Mouse (Mus musculus): ENCODE data around the gene Kcne2. TPM values are rescaled to one million over a fixed set of nuclear protein-coding genes. Genes with fewer than 3 reads are reported as not detected.

Gene Kcne2
- total RNA-seq, 2 experiments from 2014 or later: 1.3 TPM; not detected in 1

DNA sequence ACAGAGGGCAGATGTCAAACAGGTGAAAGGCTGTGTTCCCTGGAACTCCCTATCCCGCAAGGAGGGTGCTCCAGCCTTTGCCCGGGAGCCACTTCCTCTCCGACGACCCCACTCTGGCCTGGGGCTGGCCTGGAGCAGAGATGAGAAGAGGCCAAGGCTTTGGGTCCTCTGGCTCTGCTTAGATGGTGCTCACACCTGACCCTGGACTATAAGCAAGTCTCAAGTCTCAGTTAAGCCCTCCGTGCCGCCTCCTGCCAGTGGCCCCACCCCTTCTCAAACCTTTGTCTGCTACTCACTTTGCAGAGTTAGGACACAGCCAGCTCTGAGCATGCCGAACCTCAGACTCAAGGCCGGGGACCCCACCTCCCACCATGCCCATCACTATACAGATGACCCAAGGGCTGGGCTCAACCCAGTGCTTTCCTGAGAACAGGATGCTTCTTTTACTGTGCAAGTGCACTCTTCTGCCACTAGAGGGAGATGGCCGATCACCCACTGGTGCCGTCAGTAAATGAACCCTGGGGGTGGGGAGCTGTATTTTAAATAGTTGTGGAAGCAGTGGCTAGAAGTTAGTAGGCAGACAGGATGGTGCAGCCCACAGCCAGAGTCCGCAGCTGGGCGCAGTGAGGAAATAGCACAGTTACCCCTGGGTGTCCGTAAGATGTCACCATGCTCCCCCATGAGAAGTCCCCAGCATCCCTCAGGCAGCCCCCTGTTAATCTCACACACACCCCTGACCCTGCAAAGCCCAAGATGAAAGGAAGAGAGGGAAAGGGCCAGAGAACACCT is 22.0 kb downstream of the Kcne2 start:
- peak; percentile 35 to 38 for DNase-seq

GRCm38 (mm10) chr16:92316049-92316738 is 24.0 kb downstream of the Kcne2 start:
- DNase-seq: no peak

DNA sequence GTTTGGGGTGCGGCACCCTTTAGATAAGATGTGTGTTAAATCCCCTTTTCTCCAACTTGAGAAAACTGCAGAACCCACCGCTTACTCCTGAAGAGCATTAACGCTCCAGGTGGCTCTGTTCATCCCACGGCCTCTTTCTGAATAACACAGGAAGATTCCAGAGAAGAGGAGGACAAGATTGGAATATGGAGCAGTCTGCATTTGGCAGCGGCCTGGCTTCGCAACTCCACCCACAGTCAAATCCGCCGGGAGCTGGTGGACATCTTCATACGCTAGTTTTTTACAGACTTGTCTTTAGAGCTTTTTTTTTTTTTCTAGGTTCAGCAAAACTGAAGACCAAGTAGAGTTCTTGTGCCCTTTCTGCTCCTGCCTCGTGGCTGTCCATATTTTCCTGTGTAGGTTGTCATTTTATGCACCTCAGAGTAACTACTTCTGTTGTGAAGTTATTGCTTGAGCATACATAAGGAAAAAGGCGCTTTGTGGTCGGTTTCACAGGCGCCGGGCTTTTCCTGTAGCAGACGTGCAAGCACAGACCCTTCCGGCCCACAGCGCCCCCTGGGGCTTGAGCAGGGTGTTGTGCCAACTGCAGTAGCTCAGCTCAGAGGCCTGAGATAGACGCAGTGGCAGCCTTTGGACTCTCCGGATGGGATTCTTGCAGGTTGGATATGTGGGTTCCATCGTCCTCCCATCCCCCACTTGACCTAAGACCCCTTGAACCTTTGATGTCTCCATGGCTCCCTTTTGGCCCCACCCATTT is 27.3 kb downstream of the Kcne2 start:
- no peak for DNase-seq

- no peak for DNase-seq
Observed at GRCm38 (mm10) chr16:92320361-92320760, 28.2 kb downstream of the Kcne2 start.

DNA sequence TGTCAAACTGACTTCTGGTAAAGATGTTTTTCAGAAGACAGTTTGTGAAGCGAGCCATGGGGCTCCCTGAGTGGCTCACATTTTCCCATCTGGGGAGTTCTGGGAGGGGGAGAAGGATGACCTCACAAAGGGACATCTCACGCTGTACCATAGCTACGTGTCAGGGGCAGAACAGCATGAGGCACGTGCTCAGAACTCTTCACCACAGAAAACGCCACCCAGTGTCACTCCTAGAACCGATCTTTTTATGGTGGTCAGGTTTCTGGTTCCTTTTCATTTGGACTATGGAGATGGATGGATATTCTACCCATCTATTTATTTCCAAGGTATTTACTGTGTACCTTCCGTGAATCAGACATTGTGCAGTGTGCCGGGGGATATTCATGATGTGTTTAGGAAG is 29.2 kb downstream of the Kcne2 start, which contains the start of gene Fam243:
Gene Fam243, minus strand, starts transcription at position 101 of the 400 bp plus-strand sequence.
- DNase-seq: no peak

DNA sequence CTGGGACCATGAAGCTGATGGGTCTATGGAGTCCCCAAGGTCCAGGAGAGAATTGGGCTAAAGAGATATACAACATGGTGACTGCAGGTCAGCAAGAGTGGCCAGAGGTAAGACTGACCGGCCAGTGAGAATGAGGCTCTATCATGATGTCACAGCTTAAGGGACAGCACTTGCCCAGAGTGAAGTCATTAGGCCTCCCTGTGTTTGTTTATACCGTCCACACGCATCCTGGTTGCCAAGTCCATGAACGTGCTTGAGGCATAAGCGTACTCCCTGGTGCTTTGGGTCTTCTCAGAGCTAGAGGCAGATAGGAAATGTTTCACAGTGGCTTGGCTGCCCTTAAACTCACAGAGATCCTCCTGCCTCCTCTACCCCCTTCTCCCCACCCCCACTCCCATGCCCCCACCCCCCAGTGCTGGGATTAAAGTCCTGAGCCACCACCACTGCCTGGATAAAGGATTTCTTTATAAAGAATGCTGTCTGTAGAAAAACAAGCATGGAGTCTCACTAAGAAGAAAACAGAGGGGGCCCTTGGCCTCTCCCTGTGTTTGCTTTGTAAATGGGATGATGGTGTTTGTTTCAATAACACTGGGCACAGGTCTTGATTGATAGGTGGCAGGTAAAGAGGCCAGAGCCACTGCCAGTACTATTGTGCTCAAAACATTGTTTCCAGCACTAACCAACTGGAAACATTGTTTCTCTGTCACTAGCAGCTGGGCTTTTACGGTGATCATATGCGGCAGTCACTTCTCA is 32.3 kb downstream of the Kcne2 start:
- no peak for DNase-seq

GRCm38 (mm10) chr16:92325062-92325406 is 32.8 kb downstream of the Kcne2 start:
- DNase-seq: no peak

- no peak for DNase-seq
Observed at GRCm38 (mm10) chr16:92327911-92328310, 35.7 kb downstream of the Kcne2 start.

- no peak for DNase-seq
Observed at GRCm38 (mm10) chr16:92330966-92331365, 38.8 kb downstream of the Kcne2 start.

- DNase-seq: no peak
Observed at GRCm38 (mm10) chr16:92334600-92334999, 42.4 kb downstream of the Kcne2 start.

DNA sequence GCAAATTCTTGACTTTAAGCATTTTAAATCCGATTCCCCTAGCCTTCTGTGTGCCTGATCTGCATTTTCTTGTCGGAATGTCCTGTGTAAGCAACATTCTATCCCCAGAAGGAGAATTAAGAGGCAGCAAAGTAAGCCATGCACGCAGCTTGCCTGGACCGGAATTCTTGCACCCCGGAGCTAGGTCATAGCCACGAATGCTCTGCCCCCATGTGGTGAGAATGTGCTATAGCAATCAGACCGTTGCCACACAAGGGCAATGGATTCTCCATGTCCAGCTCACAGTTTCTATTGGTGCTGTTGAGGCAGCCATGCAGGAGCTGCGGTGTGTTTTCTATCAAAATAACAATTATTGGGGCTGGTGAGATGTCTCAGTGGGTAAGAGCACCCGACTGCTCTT is 44.1 kb downstream of the Kcne2 start:
- DNase-seq: peak; percentile 51 to 57

DNA sequence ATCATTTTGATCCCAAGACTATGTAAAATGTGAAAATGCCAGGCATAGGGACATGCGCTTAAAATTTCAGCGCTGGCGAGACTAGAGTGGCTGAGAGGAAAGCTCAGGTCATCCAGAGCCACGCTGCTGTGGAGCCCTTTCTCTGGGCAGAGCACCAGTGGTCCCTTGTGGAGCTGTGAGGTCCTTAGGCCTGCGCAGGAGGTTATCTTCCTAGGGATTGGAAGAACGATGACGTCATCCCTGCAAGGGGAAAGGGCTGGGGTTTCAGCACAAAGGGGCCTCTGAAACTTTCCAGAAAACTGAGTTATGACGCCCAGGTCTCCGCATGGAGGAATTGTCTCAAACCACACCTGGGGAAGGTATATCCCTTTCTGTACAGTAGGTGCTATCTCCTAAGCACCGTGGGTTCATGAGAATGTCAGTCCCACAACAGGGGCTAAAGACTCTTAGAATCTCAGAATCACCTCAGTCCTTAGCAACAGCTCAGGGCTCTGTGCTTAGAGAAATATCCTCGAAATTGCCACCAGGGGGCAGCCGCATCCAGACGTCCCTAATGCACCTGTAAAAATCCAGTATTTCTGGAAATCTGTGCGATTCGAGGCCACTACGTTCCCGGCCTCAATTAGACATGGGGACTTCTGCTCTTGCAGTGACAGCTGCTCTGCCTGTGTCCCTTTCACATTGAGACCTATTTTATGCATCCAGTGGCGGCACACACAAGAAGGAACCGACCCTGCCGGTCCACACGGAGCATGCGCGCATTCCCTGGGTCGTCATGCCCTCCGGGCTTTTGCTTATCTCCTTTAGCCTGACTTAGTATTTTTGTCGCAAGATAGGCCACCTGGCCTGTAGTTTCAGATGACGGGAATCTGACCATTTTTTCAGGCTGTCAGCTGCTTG is 48.7 kb downstream of the Kcne2 start:
- DNase-seq: peak; percentile 59 to 64

DNA sequence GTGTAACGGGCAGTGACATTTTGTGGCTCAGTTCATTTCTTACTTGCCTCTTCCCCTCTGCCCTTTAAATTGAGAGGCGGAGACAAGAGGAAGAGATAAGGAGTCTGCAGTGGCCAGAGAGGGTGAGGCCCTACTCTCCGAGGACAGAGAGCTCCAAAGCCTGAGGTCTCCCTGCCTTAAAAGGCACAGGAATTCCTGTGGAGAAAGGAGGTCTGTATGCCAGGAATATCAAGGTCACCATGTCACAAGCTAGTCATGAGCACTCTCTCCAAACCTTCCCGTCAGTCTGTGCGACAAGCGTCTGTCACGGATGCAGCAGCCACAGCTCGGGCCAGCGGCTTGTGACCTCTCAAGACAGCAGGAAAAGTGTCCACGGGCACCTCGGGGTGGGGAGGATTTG is 53.0 kb downstream of the Kcne2 start:
- no peak for DNase-seq

DNA sequence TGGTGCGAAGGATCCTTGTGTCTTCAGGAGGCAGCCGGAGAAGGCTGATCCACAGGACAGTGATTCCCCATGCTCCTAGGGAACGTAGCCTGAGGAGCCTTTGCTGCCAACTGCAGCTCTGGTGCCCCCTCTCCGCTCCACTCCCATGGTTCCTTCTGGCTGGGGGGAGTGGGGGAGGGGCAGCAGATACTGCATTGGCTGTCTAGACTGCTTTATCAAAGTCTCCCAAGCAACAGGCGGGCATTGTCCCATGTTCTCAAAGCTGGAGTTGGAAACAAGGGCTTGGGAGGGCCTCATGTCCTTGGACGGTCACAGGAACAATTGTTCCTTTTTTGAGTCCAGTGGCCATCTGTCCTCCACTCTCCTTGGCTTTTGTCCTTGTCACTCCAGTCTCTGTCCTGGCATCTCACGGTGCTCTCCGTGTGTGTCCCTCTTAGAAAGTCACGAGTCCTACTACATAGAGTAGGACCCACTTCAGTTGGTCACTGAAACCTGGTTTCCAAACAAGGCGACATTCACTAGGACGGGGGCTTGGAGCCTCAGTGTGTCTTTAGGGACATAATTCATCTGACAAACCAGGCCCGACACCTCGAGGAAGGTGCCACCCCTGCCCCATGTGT is 54.2 kb downstream of the Kcne2 start:
- DNase-seq: peak in 1 of 2 experiments; percentile 21

Other genes with a start within 250 kb of the Kcne2 start
- gene Mrps6, start 234.1 kb upstream of the Kcne2 start, total RNA-seq (2021): 10 to 100 TPM; 58.1 to 58.3 TPM
- not detected for gene Gm49711, start 234.1 kb upstream of the Kcne2 start, total RNA-seq (2021)
- 10 to 100 TPM; 38.5 to 40.9 TPM for gene Slc5a3, start 234.1 kb upstream of the Kcne2 start, total RNA-seq (2021)
- 10 to 100 TPM; 20.2 to 21.4 TPM for gene Smim11, start 8.9 kb downstream of the Kcne2 start, total RNA-seq (2021)
- gene Fam243, start 29.1 kb downstream of the Kcne2 start, total RNA-seq (2021): not detected
- not detected for gene Kcne1, start 67.1 kb downstream of the Kcne2 start, total RNA-seq (2021)
- gene Rcan1, start 178.5 kb downstream of the Kcne2 start, total RNA-seq (2021): 10 to 100 TPM; 44.8 to 46.5 TPM
- gene Clic6, start 193.3 kb downstream of the Kcne2 start, total RNA-seq (2021): 1 to 10 TPM in 1 of 2 experiments, under 1 TPM in 1; 1.00 to 3.7 TPM